Mouse (Mus musculus): ENCODE results near the gene Gpr62. TPM values are rescaled to one million over a fixed set of nuclear protein-coding genes. Genes with fewer than 3 reads are reported as not detected.
A peak's percentile ranks its signal among the peaks of the same experiment; 100 is the strongest.
"Not testable (repeated sequence)": the region's sequence is repeated elsewhere in the genome, so short reads cannot be mapped to it uniquely, and the experiment has no call there.

The Gpr62 gene
- total RNA-seq (2022): 10 to 100 TPM in 3 of 4 experiments, 1 to 10 TPM in 1; 9.4 to 12.4 (median 10.6) TPM

DNA sequence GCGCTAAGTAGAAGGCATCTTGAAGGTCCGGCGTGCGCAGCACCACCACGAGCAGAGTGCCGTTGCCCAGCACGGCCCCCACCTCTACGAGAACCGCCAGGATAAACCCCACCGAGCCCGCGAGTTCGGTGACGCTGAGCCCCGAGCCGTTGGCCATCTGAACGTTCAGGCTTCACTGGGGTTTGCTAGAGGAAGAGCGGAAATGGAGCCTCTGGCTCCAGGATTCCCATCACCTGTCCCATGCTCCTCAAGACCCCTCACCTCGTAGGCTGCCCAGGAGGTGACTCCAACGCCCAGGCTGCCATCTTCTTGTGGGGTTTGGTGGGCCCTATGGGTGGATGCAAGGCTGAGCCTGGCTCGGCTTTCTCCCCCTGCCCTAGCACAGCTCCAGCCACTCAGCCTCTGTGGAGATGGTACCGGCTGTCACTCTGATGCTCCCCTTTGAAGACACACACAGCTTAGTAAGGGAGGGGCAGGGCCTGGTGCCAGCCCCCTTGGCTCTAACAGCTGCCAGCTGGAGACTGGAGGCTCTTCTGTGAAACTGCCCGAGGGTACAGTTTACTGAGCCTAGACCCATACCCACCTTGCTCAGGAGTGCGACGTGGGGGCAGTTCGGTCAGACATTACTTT, at the start of gene Gpr62:
Gene Gpr62, minus strand, starts transcription at position 368 of the 630 bp plus-strand sequence.
- peak; percentile 75 to 83 for DNase-seq (ENCODE audit: low spot score in 2 of 2)

- no peak for DNase-seq (ENCODE audit: low spot score in 2 of 2)
Measured at GRCm38 (mm10) chr9:106514273-106514672, 48.5 kb upstream of the Gpr62 start, which contains the start of gene Iqcf5. Gene Iqcf5 (plus strand): TSS chr9:106514573.

- no peak for DNase-seq (ENCODE audit: low spot score in 2 of 2)
Measured at GRCm38 (mm10) chr9:106513566-106513965, 47.8 kb upstream of the Gpr62 start.

DNA sequence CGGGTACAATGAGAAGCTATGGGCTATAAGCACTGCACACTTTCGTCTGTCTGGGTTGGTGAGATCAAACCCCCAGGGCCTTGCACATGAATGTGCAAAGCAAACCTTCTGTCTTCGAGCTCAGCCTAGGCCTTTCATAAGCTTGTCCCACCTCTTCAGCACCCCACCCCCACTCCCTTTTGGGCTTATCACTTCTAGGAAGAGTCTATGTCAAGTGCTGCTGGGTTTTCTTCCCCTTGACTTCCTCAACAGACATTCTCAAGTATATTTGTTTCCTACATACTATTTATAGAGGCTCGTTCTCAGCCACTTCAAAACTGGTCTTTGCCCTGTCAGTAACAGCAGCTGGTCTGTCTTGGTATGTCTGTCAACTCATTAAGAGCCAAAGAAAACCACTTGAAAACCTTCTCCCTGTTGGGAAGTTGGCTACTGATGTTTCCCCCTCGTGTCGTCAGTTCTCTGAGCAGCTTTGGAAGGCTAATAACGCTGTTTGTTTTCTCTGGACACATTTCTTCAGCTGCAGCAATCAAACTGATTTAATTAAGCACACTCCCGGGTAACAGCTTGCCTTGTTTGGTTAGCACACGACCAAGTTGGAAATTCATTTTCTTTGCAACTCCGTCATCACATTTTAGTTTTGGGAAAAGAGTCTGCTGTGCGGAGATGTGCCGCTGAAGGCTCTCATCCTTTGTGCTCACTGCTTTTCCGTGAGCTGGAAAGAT, 47.2 kb upstream of the Gpr62 start:
- DNase-seq (ENCODE audit: low spot score in 2 of 2): peak; percentile 11 to 18

DNA sequence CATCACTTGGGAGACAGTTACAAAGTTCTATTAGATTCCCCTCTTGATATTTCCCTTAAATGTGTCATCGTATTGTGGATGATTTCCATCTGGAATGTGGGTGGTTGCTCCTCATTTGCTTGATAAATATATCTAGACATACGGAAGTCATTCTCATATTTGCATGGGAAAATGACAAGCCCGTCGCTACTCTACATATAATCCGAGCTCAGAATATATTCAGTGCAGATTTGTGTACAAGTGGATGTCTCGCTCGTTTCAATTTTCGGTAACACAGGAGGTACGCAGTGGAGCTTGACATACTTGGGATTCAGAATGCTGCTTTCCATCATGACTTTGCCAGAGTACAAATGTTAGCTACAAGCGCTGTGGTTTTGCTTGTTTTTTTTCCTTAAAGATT, 43.6 kb upstream of the Gpr62 start:
- DNase-seq (ENCODE audit: low spot score in 2 of 2): peak; percentile 16 to 32

DNA sequence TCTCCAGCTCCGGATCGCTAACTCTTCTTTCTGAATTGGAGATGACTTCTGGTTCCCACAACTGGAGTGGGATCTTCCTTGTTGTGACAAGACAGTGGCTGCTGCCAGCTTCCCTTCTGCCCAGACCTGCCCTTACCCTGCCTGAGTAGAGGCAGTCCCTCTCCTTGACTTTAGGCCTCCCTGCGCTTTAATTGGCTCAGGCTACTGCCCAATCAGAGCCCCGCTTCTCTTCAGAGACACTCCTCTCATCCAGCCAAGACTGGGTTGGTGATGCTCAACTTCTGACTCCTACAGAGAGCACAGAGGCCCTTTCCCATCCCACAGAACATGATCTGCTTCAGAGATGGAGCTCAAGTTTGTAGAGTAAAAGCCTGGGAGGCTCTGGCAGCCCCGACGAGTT, 38.5 kb upstream of the Gpr62 start:
- DNase-seq (ENCODE audit: low spot score in 2 of 2): no peak

DNA sequence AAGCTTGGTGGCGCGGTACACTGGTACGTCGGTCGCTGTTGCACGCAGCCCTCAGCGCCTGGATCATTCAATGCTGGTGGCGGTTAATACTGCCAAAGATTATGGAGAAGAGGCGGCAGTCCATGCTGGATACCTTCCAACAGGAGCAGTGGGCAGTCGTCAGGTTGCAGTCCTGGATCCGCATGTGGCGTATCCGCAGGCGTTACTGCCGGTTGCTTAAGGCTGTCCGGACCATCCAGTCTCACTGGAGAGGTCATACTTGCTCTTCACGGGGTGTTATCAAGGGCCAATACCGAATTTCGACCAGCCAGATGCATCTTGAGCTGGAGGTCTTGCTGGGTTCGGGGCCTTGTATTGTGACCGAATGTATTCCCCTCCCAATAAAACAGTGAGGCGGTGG, 36.1 kb upstream of the Gpr62 start:
- no peak for DNase-seq (ENCODE audit: low spot score in 2 of 2)

- no peak for DNase-seq (ENCODE audit: low spot score in 2 of 2)
Measured at GRCm38 (mm10) chr9:106499667-106500066, 33.9 kb upstream of the Gpr62 start, which contains the start of gene Iqcf1. Gene Iqcf1 (plus strand): TSS chr9:106499967.

DNA sequence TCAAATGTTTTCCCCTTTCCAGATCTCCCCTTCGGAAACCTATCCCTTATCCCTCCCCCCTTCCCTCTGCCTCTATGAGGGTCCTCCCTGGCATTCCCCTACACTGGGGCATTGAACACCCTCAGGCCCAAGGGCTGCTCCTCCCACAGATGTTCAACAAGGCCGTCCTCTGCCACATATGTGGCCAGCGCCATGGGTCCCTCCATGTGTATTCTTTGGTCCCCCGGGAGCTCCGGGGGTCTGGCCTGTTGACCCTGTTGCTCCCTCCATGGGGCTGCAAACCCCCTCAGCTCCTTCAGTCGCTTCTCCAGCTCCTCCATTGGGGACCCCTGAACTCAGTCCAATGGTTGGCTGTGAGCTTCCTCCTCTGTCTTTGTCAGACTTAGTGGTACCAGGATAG, 21.9 kb upstream of the Gpr62 start:
- DNase-seq (ENCODE audit: low spot score in 2 of 2): not testable (repeated sequence)

- DNase-seq (ENCODE audit: low spot score in 2 of 2): peak in 1 of 2 experiments; percentile 2
Measured at GRCm38 (mm10) chr9:106485076-106485475, 19.3 kb upstream of the Gpr62 start.

DNA sequence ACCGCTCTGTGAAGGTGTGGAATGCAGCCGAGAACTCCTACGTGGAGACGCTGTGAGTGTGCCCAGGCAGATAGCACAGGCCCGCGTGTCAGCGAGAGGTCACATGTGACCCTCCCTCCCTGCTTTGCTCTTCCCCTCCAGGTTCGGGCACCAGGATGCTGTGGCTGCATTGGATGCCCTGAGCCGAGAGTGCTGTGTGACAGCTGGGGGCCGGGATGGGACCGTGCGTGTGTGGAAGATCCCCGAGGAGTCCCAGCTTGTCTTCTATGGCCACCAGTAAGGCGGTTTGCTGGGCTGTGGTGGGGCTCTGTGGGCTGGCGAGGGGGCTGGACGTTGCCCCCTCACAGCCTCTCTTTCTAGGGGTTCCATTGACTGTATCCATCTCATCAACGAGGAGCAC, 17.9 kb upstream of the Gpr62 start:
- DNase-seq (ENCODE audit: low spot score in 2 of 2): peak in 1 of 2 experiments; percentile 4

GRCm38 (mm10) chr9:106483136-106483535, 17.4 kb upstream of the Gpr62 start:
- no peak for DNase-seq (ENCODE audit: low spot score in 2 of 2)

- peak in 1 of 2 experiments; percentile 2 for DNase-seq (ENCODE audit: low spot score in 2 of 2)
Measured at GRCm38 (mm10) chr9:106482578-106483115, 16.9 kb upstream of the Gpr62 start.

DNA sequence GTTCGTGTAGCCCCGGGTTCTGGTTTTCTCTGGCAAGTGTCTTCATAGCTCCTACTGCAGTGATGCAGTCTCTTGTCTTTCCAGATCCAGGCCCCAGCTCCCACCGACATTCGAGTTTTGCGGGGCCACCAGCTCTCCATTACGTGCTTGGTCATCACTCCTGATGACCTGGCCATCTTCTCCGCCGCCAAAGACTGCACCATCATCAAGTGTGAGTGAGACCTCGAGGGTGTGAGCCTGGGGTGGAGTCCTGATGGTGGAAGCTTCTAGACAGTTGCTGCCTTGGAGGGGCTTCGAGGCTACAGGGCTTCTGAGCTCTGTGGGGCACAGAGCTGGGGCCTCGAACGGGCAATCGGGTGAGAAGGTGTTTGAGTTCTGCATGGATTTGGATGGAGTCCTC, 15.9 kb upstream of the Gpr62 start:
- peak in 1 of 2 experiments; percentile 2 for DNase-seq (ENCODE audit: low spot score in 2 of 2)

GRCm38 (mm10) chr9:106481075-106481474, 15.3 kb upstream of the Gpr62 start:
- peak in 1 of 2 experiments; percentile 5 for DNase-seq (ENCODE audit: low spot score in 2 of 2)

- DNase-seq (ENCODE audit: low spot score in 2 of 2): peak in 1 of 2 experiments; percentile 3
Measured at GRCm38 (mm10) chr9:106480541-106480940, 14.8 kb upstream of the Gpr62 start.

- DNase-seq (ENCODE audit: low spot score in 2 of 2): peak in 1 of 2 experiments; percentile 2
Measured at GRCm38 (mm10) chr9:106478101-106478500, 12.4 kb upstream of the Gpr62 start.

GRCm38 (mm10) chr9:106477649-106478048, 11.9 kb upstream of the Gpr62 start:
- peak in 1 of 2 experiments; percentile 3 for DNase-seq (ENCODE audit: low spot score in 2 of 2)

DNA sequence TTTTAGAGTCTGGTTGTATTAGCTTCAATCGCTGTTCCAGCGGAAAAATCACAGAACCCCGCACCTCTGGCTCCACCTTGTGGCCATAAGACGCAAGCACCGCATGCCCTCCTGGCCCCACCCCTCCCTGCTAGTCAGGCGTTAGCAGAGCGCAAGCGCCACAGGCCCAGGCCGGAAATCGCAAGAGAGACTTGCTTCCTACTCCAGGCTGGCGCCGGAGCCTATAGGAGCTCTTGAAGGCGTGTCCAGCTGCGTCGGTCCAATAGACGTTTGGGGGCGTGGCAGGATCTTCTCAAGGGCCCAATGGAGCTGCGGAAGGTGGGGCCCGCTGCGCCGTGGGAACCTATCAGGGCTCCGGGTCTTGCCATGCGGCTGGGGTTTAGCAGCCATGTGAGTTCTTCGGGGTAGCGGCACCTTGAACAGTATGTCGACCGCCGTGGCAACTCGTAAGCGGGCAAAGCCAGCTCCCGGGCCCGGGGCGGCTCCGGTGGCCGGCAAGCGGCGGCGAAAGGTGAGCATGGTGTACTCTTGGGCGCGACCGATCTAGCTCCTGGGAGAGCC, 11.3 kb upstream of the Gpr62 start, which contains the start of gene Parp3:
Gene Parp3, minus strand, starts transcription at position 26 of the 561 bp plus-strand sequence.
- peak; percentile 100 for DNase-seq (ENCODE audit: low spot score in 2 of 2)

DNA sequence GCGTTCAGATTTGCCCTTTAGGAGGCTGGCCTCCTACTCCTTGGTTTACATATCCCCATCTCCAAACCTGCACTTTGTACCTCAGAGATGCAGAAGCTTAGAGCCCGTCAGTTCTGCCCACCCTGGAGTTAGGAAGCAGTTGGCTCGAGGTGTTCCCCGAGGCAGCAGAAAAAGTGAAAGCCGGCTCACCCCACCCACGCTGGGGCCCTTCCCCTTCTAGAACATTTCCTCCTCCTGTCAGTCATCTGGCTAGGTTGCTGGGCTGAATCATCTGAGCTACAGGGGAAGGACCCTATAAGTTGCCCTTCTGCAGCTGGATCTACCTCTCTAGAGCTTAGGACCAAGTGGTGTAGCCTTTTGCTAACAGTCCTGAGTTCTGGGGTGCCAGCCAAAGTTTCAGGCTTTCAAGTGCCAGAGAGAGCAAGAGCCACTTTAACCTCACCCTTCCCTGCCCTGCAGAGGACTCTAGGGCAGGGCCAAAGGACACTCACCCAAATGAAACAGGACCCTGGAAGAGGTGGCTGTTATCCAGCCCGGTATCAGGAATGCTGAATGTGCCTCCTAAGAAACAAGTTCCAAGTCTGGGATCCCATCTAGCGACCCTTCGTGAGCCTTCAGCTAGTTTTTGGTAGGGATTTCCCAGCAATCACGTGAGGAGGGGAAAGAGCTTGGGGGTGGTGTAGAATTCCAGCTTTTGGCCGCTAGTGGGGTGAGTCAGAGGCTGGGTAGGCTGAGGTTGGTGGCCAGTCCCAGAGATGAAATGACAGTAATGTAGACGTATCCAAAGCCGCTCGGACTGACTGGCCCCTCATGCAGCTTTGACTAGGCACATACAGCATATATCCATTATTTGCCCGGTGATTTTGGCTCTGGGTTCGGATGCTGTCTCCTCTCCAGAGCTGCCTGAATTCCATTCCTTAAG, 10.5 kb upstream of the Gpr62 start:
- peak; percentile 21 to 32 for DNase-seq (ENCODE audit: low spot score in 2 of 2)

- peak in 1 of 2 experiments; percentile 3 for DNase-seq (ENCODE audit: low spot score in 2 of 2)
Measured at GRCm38 (mm10) chr9:106475663-106476001, 9.9 kb upstream of the Gpr62 start, which contains the start of gene Rrp9. Gene Rrp9 (plus strand): TSS chr9:106475963.
